Mouse (Mus musculus) heart, adult 9 months (tissue): ENCODE data around the gene Zic1.

Source experiments
- DNase-seq, 2 experiments: peaks; one replicate each; pipeline ENCODE4 v3.0.0; 2022; ENCODE audit warnings: low spot score in 2 of 2

Zic1 gene

GRCm38 (mm10) chr9:91384693-91385560 is 19.3 kb upstream of the Zic1 start:
- no peak for DNase-seq

GRCm38 (mm10) chr9:91384136-91384500 is 18.5 kb upstream of the Zic1 start:
- no peak for DNase-seq

- DNase-seq = no peak
Observed at GRCm38 (mm10) chr9:91383441-91384135, 18.0 kb upstream of the Zic1 start.

- no peak for DNase-seq
Observed at GRCm38 (mm10) chr9:91382471-91383255, 17.1 kb upstream of the Zic1 start.

- DNase-seq = no peak
Observed at GRCm38 (mm10) chr9:91382111-91382379, 16.4 kb upstream of the Zic1 start.

GRCm38 (mm10) chr9:91381284-91382110 is 15.9 kb upstream of the Zic1 start:
- DNase-seq = no peak

GRCm38 (mm10) chr9:91380458-91380914 is 14.9 kb upstream of the Zic1 start:
- DNase-seq = no peak

- DNase-seq = no peak
Observed at GRCm38 (mm10) chr9:91379781-91380457, 14.3 kb upstream of the Zic1 start.

GRCm38 (mm10) chr9:91379300-91379635 is 13.7 kb upstream of the Zic1 start:
- no peak for DNase-seq

GRCm38 (mm10) chr9:91378411-91379299 is 13.0 kb upstream of the Zic1 start:
- no peak for DNase-seq

- no peak for DNase-seq
Observed at GRCm38 (mm10) chr9:91377873-91378150, 12.2 kb upstream of the Zic1 start.

GRCm38 (mm10) chr9:91377036-91377872 is 11.6 kb upstream of the Zic1 start:
- DNase-seq = no peak

GRCm38 (mm10) chr9:91374665-91375064 is 9.1 kb upstream of the Zic1 start:
- no peak for DNase-seq

GRCm38 (mm10) chr9:91373811-91374575 is 8.4 kb upstream of the Zic1 start:
- no peak for DNase-seq

- no peak for DNase-seq
Observed at GRCm38 (mm10) chr9:91371608-91372007, 6.0 kb upstream of the Zic1 start.

- DNase-seq = no peak
Observed at GRCm38 (mm10) chr9:91371011-91371410, 5.4 kb upstream of the Zic1 start.

GRCm38 (mm10) chr9:91370191-91370708 is 4.6 kb upstream of the Zic1 start:
- no peak for DNase-seq

GRCm38 (mm10) chr9:91369293-91369991 is 3.8 kb upstream of the Zic1 start:
- DNase-seq = no peak
